Mouse (Mus musculus): ENCODE data around the gene Olfr713.

- TF ChIP-seq CTCF (IDR thresholded peaks at IDR 0.05; ENCODE audit: control insufficient read depth, insufficient read depth, low read length) (no peak), POLR2A (IDR thresholded peaks at IDR 0.05; ENCODE audit: borderline replicate concordance, control insufficient read depth, low read depth, low read length) (no peak)
Measured at GRCm38 (mm10) chr7:106985236-106985635, 45.7 kb upstream of the Olfr713 start.
